Mouse (Mus musculus) lung, postnatal 36 days (tissue): Measurements from ENCODE around the gene Gimap9.
A peak's percentile ranks its signal among the peaks of the same experiment; 100 is the strongest.

ENCODE experiments used
- DNase-seq: peaks from one replicate; pipeline ENCODE4 v3.0.0; 2022; ENCODE audit warnings: mixed read lengths

The Gimap9 gene

GRCm38 (mm10) chr6:48675931-48676859, at the start of gene Gimap9:
TSS of gene Gimap9 (plus strand) at chr6:48676129.
- DNase-seq, result peak; percentile 79

GRCm38 (mm10) chr6:48626464-48626863, 49.5 kb upstream of the Gimap9 start, which contains the start of gene AI854703:
TSS of gene AI854703 (plus strand) at chr6:48626764.
- no peak for DNase-seq

- peak; percentile 28 for DNase-seq
Measured at GRCm38 (mm10) chr6:48626984-48627383, 48.9 kb upstream of the Gimap9 start.

GRCm38 (mm10) chr6:48627511-48627924, 48.4 kb upstream of the Gimap9 start:
- DNase-seq, result no peak

GRCm38 (mm10) chr6:48628377-48628776, 47.6 kb upstream of the Gimap9 start:
- no peak for DNase-seq

- DNase-seq, result no peak
Measured at GRCm38 (mm10) chr6:48628808-48629660, 46.9 kb upstream of the Gimap9 start.

- no peak for DNase-seq
Measured at GRCm38 (mm10) chr6:48629661-48630034, 46.3 kb upstream of the Gimap9 start.

GRCm38 (mm10) chr6:48630831-48631230, 45.1 kb upstream of the Gimap9 start:
- DNase-seq, result no peak

- no peak for DNase-seq
Measured at GRCm38 (mm10) chr6:48635105-48635504, 40.8 kb upstream of the Gimap9 start.

- DNase-seq, result no peak
Measured at GRCm38 (mm10) chr6:48636515-48636914, 39.4 kb upstream of the Gimap9 start.

- DNase-seq, result no peak
Measured at GRCm38 (mm10) chr6:48637811-48638500, 38.0 kb upstream of the Gimap9 start.

GRCm38 (mm10) chr6:48638553-48638952, 37.4 kb upstream of the Gimap9 start:
- no peak for DNase-seq

GRCm38 (mm10) chr6:48641391-48641790, 34.5 kb upstream of the Gimap9 start:
- DNase-seq, result no peak

- DNase-seq, result peak; percentile 75
Measured at GRCm38 (mm10) chr6:48642764-48643292, 33.1 kb upstream of the Gimap9 start.

GRCm38 (mm10) chr6:48645660-48646308, 30.1 kb upstream of the Gimap9 start:
- peak; percentile 88 for DNase-seq

GRCm38 (mm10) chr6:48646309-48646690, 29.6 kb upstream of the Gimap9 start:
- DNase-seq, result no peak

GRCm38 (mm10) chr6:48646995-48647394, 28.9 kb upstream of the Gimap9 start, which contains the start of gene Gimap8:
TSS of gene Gimap8 (plus strand) at chr6:48647234.
- peak; percentile 91 for DNase-seq

- peak; percentile 18 for DNase-seq
Measured at GRCm38 (mm10) chr6:48647611-48648010, 28.3 kb upstream of the Gimap9 start.

- no peak for DNase-seq
Measured at GRCm38 (mm10) chr6:48648779-48649178, 27.1 kb upstream of the Gimap9 start.

- no peak for DNase-seq
Measured at GRCm38 (mm10) chr6:48650041-48650440, 25.9 kb upstream of the Gimap9 start.

- DNase-seq, result no peak
Measured at GRCm38 (mm10) chr6:48658721-48659120, 17.2 kb upstream of the Gimap9 start.

GRCm38 (mm10) chr6:48664750-48665149, 11.2 kb upstream of the Gimap9 start:
- DNase-seq, result no peak
